Mouse (Mus musculus) layer of hippocampus, adult 18-20 months (tissue): ENCODE measurements around the gene Emp1. TPM values are rescaled to one million over a fixed set of nuclear protein-coding genes. Genes with fewer than 3 reads are reported as not detected.

Experiments used
- DNase-seq, 2 experiments: peaks; one replicate each; pipeline ENCODE4 v3.0.0; 2022; ENCODE audit warnings: low spot score in 2 of 2
- total RNA-seq, 2 experiments: library from RNA; stranded (reverse); gene quantifications; 2 replicates each; pipeline ENCODE4 v1.2.3; 2021

Emp1 gene
- total RNA-seq, 2 experiments from 2014 or later = 2.8 to 3.0 TPM

DNA sequence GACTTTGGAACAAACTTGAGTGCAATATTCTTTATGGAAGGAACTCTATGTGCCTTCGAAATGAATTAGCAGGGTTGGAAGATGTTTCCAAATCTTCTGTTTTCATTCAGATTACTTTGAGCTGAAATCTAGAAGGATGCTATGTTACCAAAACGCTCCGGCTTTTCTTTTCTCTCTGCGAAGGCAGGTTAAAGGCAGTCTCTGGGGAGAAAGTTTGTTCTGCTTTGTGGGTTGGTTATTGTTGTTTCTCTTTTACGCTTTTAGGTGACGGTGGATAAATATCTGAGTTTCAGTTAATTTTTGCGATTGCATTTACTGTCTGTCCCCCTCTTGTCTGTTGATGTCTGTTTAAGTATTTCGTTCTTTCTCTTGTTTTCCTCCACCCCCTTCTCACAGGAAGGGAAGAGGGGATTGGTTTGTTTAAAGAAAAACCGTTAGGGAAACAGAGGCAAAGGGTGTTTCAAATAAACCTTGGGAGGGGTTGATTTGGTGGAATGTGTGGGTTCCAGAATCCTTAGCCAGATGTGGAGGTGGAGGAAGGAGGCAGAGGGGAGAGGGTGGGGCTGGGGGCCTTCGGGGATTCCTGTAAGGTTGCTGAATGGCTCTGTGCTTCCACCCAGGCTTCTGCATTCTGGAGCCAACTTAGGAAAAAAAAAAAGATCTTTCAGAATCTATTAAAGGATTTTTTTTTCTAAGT, 1.1 kb downstream of the Emp1 start:
- no peak for DNase-seq

DNA sequence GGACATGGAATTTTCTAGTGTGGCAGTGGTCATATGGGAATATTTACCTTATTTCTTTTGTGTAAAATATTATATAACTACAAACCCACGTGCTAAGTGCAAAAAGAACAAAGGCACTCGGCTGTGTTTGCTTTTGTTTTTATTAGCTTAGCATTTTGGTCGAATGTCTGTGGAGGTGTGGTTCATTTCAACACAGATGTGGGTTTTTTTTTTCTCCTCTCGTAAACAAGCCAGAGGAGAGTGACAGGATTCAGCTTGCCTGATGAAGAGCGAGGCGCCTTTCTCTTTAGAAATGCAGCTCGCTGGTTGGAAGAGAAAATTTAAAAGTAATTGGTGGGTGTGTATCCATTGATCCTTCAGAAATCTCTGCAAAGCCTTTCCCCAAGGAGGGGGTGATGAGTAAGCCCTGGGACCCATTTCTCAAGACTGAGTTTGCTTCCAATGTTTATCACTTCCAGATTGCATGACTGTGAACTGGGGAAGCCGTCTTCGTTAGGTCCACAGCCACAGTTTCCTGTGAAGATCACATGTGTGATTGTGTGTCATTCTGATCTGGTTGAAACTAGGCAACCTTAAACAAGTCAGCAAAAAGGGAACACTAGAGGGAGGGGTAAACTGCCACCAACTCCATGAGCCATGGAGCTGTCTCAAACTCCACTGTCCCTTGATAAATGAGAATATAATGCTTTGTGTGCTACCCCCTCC, 1.8 kb downstream of the Emp1 start:
- no peak for DNase-seq

DNA sequence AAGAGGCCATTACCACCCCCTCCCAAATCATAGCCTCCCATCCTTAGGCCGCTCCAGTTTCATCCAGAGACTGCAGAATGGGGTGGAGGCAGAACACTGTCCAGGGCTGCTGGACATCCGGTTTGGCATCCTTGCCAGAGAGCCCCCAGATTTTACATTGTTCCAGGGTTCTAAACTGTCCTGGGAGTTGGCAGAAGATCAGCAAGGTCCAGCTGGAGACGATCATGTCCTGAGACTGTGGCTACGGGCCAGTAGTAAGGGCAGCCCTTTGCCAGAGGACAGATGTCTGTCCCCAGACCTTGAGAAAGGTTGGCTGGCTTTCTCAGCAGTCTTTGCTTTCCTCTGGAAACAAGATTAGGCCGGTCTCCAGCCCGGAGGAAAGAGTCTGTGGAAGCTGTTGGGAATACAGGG, 2.6 kb downstream of the Emp1 start:
- DNase-seq = no peak

DNA sequence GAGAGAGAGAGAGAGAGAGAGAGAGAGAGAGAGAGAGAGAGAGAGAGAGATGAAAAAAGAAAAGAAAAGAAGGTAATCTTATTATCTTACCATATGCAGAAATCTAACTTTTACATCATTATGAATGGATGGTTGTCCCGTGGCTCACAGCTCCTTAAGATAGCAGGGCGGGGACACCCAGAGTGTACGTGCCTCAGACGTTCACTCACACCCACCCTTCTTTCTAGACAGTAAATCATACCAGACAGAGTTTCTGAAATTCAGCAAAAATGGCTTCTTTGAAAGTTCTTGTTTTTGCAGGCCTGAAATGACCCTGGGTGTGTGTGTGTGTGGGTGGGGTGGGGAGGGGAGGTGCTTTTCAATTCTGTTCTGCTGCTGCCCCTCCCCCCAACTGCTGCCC, 3.3 kb downstream of the Emp1 start:
- no peak for DNase-seq

DNA sequence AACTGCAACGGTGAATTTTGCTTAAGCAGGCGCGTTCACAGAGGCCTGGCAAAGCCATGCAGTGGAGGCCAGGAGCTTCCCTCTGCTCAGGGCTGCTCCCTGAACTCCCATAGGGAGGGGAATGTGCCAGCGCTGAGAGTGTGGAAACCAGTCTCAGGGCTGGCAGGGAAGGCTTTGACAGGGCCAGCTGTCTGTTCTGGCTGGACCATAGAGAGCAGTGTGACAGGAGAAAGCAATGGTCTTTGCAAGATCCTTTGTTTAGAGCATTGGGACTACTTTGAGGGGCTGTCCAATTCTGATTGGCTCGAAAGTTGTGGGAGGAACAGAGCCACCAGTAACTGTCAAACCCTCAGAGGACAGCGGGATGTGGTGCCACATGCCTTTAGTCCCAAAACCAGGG, 5.9 kb downstream of the Emp1 start:
- no peak for DNase-seq

DNA sequence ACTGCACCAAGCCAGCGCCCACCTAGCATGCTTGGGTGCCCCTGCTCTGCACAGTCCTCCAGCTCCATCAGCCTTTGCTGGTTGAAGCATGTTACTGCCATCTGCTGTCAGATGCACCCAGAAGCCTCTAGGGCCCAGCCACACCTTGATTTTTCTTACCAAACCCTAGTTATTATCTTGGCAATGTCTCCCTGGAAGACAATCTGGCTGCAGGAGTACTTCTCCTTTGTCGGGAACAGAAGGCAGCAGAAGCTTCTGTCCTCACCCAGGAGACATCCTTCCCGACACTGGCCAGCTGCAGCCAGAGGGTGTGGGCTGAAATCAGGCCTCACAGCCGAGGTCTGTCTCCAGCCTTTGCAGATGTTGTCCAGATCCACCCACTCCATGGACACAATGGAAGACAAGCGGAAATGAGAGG, 7.2 kb downstream of the Emp1 start:
- peak; percentile 34 to 62 for DNase-seq

DNA sequence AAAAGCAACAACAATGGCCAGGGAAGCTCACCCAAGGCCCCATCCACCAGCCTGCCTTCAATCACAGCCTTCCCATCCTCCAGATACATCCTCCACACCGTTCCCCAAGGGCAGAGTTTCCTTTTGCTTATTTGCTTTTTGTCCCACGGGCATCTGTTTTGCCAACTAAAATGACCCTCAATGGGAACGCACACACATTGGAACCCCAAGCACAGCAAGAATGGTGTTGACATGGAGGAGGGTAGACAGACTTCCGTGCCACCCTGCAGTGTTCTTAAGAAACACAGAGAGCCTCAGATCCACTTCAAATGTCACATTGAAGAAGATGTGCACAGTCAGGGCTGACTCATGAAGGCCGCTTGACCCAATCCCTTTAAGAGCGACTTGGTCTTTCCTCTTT, 8.6 kb downstream of the Emp1 start:
- DNase-seq = no peak

DNA sequence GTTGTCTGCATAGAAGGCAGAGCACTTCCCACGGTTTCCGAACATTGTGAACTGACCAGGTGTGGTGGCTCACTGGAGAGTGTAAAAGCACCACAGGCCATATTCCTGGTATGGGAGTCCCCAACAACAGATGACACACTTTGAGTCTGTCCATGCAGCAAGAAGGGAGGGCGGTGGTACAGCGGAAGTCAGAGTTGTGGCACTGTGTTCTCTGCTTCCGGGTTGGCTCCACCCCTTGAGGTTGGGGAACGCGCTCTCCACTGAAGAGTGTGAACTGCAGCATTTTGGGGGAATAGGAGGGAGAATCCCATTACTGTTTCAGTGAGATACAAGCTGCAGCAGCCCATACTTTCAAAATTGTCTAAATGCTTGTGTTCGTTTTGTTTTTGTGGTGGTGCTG, 11.0 kb downstream of the Emp1 start:
- no peak for DNase-seq

DNA sequence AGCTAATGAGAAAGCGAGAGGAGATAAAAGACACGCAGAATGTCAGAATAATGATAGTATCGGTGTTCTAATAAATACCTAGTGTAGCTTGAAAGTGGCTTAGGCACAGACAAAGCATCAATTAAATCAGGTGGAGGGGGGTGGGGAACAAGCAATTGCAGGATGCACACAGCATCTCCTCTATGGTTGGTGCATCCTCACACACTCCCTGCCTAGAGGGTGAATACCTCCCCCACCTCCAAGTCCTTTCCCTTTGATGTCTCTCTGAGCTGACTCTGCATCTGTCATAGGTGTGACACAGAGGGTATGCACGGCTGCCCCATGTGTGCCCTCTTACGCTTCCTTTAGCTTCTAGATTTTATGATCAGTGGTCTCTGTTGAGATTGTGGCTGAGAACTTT, 13.5 kb downstream of the Emp1 start:
- DNase-seq = no peak

DNA sequence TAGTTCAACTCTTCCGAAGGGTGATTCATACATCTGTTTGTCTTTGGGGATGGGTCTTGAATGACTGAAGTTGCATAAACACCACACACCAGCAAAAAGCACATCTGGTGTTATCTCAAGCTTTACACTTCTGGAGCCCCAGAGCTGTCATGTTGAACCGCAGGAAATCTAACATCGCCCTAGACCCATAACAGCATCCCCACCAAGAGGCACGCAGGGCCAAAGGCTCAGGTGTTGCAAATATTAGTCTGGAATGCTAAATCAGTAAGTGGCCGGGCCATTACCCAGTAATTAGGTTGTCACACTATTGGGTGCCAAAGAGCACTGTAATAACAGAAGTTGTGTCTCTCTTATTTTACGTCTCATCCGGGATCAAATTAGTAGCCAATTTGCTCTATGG, 13.9 kb downstream of the Emp1 start:
- DNase-seq = no peak

DNA sequence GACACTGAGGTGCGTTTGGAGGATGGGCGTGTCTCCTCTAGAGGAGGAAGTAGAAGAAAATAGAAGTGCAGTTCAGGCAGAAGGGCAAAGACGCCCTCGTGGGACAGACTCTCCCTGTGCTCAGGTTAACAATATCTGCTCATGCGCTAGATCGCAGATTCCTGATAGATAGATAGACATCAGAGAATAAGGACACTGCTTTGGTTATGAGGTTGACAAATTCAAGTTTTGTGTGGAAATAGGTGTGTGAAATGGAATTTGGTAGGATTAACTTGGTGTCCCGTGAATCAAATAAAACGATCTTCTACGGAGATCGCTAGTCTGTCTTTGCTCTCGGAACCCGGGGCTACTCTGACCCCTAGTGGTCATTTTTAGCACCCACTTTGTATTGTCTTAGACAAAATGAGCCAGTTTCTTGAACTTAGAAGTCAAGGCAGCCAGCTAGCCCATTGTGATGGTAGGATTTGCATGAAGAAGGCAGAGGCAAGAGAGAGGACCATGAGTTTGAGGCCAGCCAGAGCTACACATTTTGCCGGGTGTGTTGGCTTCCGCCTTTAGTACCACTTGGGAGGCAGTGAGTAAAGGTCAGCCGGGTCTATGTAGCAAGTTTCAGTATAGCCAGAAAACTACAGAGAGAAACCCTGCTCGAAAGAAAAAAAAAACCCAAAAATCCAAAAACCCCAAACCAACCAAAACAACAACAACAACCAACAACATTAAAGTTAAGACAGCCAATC, 15.4 kb downstream of the Emp1 start:
- peak; percentile 45 to 84 for DNase-seq

DNA sequence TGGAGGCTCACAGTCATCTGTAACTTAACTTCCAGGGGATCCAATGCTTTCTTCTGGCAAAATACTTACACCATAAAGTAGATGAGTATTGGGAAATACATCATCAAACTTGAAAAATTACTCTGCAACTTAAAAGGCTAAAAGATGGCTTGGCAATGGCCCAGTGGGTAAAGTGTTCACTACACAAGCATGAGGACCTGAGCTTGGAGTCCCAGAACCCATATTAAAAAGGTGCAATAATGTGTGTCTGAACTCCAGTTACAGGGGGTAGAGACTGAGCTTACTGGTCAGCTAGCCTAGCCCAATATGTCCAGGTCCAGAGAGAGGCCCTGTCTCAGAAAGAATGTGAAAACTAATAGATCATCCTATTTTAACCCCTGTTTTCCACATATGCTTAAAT, 21.6 kb downstream of the Emp1 start:
- DNase-seq = no peak

DNA sequence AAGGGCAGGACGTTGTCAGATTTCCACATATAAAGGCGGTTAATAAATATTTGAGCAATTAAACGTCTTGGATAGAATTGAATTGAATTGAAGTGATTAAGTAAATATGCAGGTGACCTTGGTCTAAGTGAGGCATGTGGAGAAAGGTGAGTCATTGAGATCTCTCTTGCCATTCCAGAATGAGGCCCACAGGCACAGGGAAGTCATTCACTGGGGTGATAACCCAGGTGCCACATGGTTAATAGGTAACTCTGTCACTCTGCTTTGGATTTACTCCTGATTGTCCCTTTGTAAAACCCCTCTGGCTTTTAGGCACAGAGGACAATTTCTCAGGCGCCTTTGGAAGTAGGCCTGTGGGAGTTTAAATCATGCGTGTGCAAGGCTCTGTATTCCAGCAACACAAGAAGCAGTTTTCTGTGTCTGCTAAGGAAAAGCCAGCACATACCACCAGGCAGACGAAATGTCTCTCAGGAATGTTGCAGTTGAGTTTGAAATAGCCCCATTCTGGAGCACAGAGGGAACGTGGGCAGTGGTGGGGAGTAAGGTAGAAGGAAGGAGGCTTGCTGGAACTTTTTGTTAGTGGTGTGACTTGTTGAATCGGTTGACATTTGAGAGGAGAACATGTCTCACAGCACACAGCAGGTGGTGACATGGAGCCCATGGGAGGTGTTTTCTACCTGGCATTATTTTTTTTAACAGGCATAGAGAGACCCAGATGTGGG, 23.6 kb downstream of the Emp1 start:
- no peak for DNase-seq

DNA sequence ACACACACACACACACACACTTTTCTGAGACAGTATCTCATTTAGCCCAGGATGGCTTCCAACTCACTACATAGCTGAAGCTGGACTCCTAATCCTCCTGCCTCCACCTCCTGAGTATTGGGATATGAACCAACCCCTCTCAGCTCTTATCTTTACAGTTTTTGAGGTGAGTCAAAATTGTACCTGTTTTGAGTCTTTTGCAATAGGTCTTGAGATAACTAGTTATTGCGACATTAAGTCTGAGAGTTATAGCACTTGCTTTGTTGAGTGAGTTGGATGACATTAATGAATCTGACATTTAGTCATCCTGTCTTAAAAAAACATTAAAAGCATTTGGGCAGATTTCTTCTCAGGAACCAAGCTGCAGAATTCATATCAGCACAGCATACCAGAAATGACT, 25.3 kb downstream of the Emp1 start:
- DNase-seq = no peak

DNA sequence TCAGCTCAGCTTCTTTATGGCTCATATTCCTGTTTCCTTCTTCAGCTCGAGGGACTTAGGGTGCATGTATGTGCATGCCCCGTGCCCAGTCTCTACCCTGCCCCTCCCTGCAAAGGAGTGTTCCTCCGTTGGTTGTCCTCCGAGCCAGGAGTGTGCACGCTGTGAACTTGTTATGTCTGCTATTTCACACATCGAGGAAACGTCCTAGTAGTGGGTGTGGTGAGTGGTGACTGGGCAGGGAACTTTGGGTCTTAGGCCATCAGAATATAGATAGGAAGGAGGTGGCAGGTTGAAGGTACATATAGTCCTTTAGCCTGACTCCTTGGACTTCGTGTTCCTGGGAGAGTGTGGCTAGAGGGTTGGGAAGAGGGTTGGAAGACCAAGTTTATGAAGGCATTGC, 26.4 kb downstream of the Emp1 start:
- DNase-seq = no peak

DNA sequence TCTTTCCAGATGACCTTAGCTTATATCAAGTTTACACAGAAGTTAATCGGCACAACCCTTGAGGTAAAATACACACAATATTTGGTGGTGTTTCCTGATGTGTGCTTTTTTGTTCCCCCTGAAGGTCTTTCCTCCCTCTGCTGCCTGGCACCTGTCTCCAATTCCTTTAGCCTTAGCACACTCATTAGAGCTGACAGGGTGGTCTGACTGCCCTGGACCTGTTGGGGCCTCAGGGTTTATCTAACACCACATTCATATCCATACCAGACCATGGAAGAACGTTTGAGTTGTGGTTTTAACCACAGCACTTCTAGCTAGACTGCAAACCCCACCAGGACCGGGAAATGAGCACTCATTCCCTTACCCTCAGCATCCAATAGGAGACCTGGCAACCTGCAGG, 28.1 kb downstream of the Emp1 start:
- no peak for DNase-seq

DNA sequence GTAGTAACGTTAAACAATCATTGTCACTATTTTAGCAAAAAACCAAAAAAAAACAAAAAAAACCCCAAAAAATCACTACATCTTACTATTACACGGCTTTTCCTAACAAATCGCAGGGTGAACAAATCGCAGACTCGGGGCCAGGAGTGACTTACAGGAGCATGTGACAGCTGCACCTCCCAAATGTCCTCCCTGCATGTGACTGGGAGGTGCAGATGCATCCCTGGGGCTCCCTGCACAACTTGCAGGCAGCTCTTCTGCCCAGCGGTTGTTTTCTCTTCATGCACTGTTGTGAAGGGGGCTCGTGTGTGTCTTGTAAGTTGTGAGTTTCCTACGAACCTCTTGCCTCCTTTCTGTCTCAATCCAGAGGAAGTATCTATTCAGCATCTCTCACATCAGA, 33.0 kb downstream of the Emp1 start:
- no peak for DNase-seq

DNA sequence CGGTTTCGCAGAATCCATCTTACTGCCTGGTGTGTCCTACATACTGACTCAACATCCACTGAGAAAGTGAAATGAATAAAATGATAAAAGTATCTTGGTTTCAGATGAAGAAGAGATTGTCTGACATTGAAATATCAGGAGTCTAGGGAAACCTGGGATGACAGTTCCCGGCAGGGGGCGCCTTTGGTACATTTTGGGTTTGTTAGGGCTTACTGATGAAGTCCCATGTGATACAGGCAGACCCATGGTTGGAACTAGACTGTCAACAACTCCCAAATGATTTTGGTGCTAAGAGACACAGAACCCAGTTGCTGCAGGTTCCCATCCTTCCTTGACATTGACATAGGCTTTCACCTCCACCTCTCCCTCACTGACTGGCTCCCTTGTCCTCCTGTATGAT, 34.7 kb downstream of the Emp1 start:
- DNase-seq = no peak

DNA sequence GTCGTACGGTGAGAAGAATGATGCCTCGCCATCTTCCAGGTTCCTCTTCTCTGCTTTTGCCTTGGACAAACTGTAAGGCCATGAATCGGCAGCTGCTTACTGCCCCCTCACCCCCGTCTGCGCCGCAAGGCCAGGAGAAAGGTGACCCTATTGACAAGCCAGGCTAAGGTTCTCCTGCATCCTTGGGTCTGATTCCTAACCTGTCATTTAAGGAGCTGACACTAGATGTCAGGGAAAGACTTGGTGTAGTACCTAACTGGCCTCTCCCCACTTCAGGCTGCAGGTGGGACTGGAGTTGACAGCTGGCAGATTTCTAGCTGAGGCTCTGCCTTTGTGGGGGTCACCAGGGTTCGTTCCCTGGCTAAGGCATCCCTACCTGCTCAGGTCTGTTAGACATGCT, 35.4 kb downstream of the Emp1 start:
- DNase-seq = no peak

DNA sequence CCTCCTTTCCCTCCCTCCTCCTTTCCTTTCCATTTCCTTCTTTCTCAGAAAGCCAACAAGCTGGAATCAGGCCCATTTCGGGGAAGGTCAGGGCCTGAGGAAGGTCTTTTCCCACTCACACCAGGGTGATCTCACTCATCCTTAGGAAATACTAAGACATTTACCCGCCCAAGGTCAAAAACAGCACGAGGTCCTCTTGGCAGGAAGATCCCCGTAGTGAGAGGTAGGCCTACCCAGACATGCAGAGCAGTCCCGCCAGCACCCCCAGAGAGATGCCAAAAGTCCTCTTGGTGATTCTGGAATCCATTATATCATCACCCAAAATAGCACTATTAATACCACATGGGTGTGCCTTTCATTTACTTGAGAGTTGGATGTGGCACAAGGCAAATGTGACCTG, 36.5 kb downstream of the Emp1 start:
- DNase-seq = no peak

DNA sequence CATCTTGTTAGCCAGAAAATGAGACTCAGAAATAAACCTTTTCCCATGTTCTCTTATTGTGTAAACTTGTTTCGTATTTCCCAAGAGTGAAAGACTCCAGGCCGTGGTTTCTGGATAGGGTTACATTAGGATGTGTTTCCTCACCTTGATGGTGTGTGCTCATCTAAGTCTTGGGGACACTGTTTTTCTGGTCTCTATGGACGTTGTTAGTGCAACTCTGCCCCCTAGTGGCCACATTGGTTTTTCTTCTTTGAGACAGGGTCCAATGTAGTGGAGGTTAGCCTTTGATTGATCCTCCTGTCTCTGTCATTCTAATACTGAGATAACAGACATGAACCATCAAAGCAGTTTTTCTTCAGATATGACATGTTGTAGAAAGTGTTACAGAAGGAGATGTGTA, 38.0 kb downstream of the Emp1 start:
- peak in 1 of 2 experiments; percentile 89 for DNase-seq

DNA sequence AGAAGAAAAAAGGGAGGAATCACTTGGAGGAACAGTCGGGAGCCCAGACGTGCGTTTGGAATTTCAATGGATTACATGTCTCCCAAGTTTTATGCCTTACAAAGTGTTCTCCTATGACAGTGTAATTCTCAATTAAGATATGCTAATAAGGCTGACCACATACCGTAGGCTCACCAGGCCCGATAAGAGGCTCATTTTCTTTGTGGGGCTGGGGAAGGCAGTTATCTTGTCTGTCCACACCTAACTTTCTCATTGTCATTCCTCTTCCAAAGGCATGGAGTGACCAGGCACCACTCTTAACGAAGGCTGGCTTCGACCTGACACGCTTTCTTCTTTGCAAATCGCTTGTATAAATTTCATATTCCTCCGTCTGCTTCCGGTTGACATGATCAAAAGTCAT, 42.7 kb downstream of the Emp1 start:
- DNase-seq = no peak
